Mouse (Mus musculus): ENCODE measurements at regions not wholly inside any gene's neighbourhood (a gene's known extent, or its start where the extent isn't known, plus 50 kb on each side); places are given as distances from the start of the nearest gene placed in this dataset.

GRCm38 (mm10) chr17:52448701-52449100 lies 153.8 kb upstream of the Kcnh8 start:
- no peak for DNase-seq

DNA sequence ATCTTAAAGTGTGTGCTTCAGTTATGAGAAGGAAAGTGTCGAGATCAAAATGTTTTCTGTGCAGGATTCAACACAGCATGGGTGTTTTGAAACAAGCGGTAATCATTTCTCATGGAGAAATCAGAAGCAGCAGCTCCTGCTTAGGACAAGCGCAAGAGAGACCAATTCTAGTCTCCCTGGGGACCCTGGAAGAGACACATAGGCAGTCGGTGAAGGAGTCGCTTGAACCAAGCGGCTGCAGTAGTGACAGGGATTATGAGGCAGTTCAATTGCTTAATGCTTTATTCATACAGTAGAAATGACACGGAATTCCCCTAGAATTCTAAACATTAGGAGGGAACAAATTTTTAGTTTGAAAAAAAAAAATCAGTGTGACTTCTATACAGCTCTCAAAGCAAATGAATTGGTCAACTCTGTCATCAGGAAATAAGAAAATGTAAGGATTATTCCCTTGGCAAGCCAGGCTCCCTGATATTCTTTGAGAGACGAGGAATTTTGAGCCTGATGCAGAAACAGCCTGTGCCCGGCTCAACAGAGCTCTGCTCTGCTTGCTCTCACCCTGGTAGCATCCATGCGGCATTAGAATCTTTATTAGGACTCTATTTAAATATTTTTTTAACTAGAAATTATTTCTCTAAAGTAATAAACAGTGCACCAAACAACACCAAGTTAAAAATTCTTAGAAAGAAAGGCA lies 143.1 kb upstream of the Kcnh8 start:
- peak; percentile 9 to 18 for DNase-seq

DNA sequence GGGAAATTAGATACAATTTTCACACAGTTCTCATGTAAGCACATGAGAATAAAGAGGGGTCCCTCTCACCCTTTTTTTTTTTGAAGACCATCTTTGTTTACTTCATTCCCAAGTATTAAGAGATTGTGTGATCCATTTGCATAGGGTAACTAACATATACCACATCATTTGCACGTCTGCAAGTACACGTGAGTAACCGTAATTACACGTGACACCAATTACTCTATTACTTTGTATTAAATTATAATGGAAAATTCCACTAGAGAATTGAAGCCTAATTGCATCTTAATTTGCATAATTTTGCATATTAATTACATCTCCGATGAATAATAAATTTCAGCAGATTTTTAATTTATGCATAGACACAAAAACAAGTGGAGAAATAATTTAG lies 142.5 kb upstream of the Kcnh8 start:
- DNase-seq: no peak

- peak; percentile 65 to 66 for DNase-seq
Measured at GRCm38 (mm10) chr17:52461264-52461663, 141.2 kb upstream of the Kcnh8 start.

GRCm38 (mm10) chr17:52461709-52462141 lies 140.8 kb upstream of the Kcnh8 start:
- DNase-seq: peak; percentile 78

DNA sequence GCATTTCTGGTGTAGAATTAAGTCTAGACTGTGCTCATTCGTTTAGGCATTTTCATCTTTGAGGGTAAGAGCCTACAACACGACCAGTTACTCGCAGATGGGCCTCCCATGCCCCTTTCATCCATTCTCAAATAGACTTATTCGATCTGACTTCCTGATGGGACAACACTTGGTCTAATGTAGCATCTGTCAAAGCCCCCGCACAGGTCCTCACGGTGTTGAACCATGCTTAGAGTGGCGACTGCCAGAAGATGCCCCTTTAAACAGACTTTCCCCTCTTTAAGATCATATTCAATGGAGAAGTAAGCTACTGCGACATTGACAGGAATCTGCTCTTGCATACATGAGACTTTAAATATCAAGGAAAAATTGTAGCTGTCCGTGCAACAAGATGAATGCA lies 140.1 kb upstream of the Kcnh8 start:
- no peak for DNase-seq

- DNase-seq: no peak
Measured at GRCm38 (mm10) chr17:52468464-52468863, 134.0 kb upstream of the Kcnh8 start.

DNA sequence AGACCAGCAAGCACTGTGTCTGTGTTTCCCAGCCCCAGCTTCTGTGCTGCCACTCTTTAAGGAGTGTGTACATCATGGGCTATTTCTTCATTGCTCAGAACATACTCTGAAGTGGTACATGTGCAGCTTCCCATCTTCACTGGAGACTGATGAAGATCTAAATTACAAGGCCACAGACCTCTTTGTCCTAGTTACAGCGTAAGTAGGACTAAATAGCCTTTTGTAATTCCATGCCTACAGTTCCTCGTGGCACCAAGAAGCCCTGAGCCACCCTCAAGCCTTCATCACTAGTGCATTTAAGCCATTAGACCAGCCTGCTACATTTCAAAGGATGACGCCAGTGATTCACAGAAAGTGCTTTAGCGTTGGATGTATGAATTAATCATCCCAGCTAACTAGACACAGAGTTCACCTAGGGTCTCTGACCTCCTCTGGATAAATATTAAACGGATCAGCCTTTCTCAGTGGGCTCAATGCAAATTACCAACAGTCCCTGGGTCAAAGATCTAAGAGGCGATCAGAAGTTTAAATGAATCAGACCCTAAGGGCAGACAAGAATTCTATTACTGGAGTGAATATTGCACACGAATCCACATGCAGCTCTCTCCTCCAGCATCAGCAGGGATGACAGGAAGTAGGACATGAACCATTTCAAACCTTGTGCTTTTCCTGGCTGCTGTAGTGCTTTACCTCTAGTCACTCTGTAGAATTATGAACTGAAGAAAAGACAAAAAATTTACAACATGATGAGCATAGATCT lies 123.0 kb upstream of the Kcnh8 start:
- no peak for DNase-seq

DNA sequence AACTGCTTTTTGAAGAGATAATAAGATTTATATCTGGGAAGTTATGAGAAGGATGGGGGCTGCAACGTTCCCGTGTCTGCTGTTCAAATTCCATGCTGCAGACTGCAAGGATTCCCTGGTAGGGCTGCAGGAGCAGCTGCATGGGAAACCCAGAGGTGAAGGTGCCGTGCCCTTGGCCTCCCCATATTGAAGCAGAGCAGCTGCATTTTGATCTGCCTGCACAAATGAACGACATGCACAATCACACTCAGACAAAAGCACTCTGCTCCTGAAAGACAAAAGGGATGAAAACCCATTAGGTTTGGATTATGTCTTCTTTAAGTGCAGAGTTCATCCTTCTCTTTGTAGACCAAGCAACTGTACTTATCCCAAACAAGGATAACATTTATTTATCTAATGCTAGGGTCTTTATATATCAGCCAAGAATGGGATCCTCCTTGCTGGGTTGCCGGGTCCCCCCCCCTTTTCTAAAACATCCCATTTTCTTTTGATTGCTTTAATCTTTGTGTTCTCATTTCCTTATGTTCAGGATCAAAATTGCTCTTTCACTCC lies 122.3 kb upstream of the Kcnh8 start:
- no peak for DNase-seq

GRCm38 (mm10) chr17:52506760-52507159 lies 95.7 kb upstream of the Kcnh8 start:
- DNase-seq: no peak

DNA sequence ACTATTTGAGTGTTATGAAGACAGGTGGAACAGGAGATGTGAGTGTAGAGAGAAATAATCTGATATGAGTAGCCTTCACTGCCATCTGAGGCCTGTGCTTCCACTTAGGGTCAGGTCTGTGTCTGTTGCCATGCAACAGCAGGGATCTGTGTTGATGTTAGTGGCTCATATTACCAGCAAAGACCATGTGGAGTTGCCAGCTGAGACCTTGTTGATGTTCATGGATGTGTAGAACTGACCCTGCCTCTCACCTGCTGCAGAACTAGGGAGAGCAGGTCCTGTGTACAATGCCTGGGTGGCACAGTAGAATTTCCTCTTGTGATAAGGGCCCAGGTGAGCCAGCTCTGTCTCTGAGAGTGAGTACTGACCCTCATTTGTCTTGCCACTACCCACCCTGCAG lies 72.2 kb upstream of the Kcnh8 start:
- DNase-seq: no peak

Measured in cerebellum, postnatal 14 days (tissue).